Mouse (Mus musculus): ENCODE data around the gene Fam19a5.

GRCm38 (mm10) chr15:87698562-87699320 lies 154.6 kb downstream of the Fam19a5 start:
- TF ChIP-seq CTCF (IDR thresholded peaks at IDR 0.05; ENCODE audit: extremely low read depth, insufficient read depth, insufficient read length, insufficient replicate concordance) (no peak), POLR2A (IDR thresholded peaks at IDR 0.05; ENCODE audit: low read depth, low read length) (no peak)
